Mouse (Mus musculus): ENCODE results near the gene Alg12.

- TF ChIP-seq FLI1 (IDR thresholded peaks at IDR 0.05; ENCODE audit: low read length) (no peak), GATA1 (IDR thresholded peaks at IDR 0.05; ENCODE audit: borderline replicate concordance, low read length) (no peak)
Observed at GRCm38 (mm10) chr15:88828800-88829705, 9.9 kb upstream of the Alg12 start.
